Mouse (Mus musculus) cerebellum, adult 2 months (tissue): Measurements from ENCODE around the gene Lingo1.

Source experiments
- CTCF ChIP-seq: fragments of 200-500 bp; IDR thresholded peaks from 2 replicates; pipeline ENCODE4 v1.5.1; 2011; ENCODE audit warnings: low read depth, mild to moderate bottlenecking, control low read depth, low read length, moderate library complexity, borderline replicate concordance; ENCODE audit not compliant: insufficient read depth
- POLR2A ChIP-seq: fragments of 200-500 bp; IDR thresholded peaks from 2 replicates; pipeline ENCODE4 v1.6.1; 2011; ENCODE audit warnings: low read length, control low read depth, borderline replicate concordance; ENCODE audit not compliant: insufficient read depth

DNA sequence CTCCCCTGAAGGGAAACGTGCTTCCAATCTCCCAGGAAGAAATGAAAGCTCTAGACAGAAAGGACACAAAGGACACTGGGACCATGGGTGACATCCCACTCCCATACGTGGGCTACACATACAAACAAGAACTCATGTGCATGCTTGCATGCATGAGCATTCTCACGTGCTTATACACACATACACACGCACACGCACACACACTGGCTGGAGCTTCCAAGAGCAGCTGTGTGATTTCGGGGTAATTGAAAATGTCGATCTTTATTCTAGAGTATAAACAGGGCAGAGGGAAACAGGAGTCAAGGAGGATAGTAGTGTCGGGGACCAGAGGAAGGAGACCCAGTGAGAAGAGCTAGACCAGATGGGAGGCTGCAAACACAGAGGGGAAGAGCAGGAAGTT lies 48.4 kb upstream of the Lingo1 start:
- TF ChIP-seq POLR2A (no peak), CTCF (no peak)
